Mouse (Mus musculus): Measurements from ENCODE around the gene Cd300lg.

- TF ChIP-seq CTCF (IDR thresholded peaks at IDR 0.05; ENCODE audit: insufficient read depth, low read depth, low read length), result no peak
- no peak for TF ChIP-seq POLR2A (IDR thresholded peaks at IDR 0.05; ENCODE audit: insufficient read depth, low read depth, low read length)
Observed at GRCm38 (mm10) chr11:102051954-102052353, 10.6 kb downstream of the Cd300lg start.

All from olfactory bulb, adult 2 months (tissue).